Mouse (Mus musculus) embryonic fibroblast, embryonic 13.5 days (primary cell): ENCODE results near the gene Dirc2. TPM values are rescaled to one million over a fixed set of nuclear protein-coding genes. Genes with fewer than 3 reads are reported as not detected.

Source experiments
- H3K27ac ChIP-seq: 2 replicates; pipeline ENCODE4 v1.5.1; 2012; ENCODE audit warnings: low read length, control low read depth, inconsistent platforms; ENCODE audit not compliant: insufficient read depth
- H3K4me1 ChIP-seq: 2 replicates; pipeline ENCODE4 v1.6.1; 2011; ENCODE audit warnings: low read length; ENCODE audit not compliant: control insufficient read depth, insufficient read depth
- H3K4me3 ChIP-seq: 2 replicates; pipeline ENCODE4 v1.5.1; 2011; ENCODE audit warnings: mild to moderate bottlenecking, control low read depth, low read length; ENCODE audit not compliant: insufficient read depth
- CTCF ChIP-seq: IDR thresholded peaks from 2 replicates; pipeline ENCODE4 v1.5.1; 2011; ENCODE audit warnings: mild to moderate bottlenecking, control low read depth, low read length, moderate library complexity, borderline replicate concordance; ENCODE audit not compliant: insufficient read depth
- POLR2A ChIP-seq: IDR thresholded peaks from 2 replicates; pipeline ENCODE4 v1.6.1; 2011; ENCODE audit warnings: low read depth, mild to moderate bottlenecking, control low read depth, low read length, moderate library complexity
- polyA plus RNA-seq: library from polyadenylated mRNA; stranded (reverse); fragments of >200 nt; gene quantifications from 2 replicates; pipeline ENCODE4 v1.2.4, GENCODE M21; 2011; ENCODE audit warnings: low read depth; ENCODE audit not compliant: missing spikeins, insufficient read length

The Dirc2 gene
- polyA plus RNA-seq, 1 experiment = 27.6 TPM

- H3K27ac ChIP-seq = no peak overlapping the region
- H3K4me3 ChIP-seq = no peak overlapping the region
- H3K4me1 ChIP-seq = no peaks in the 10 kb centered on the region
- no peak for TF ChIP-seq CTCF
Measured at GRCm38 (mm10) chr16:35759401-35759800, 9.8 kb downstream of the Dirc2 start.

GRCm38 (mm10) chr16:35756697-35757096 is 12.5 kb downstream of the Dirc2 start:
- Histone ChIP-seq H3K4me1 (no peaks in the 10 kb centered on the region), H3K27ac (no peak overlapping the region), H3K4me3 (no peak overlapping the region)
- TF ChIP-seq POLR2A = no peak
- no peak for TF ChIP-seq CTCF

DNA sequence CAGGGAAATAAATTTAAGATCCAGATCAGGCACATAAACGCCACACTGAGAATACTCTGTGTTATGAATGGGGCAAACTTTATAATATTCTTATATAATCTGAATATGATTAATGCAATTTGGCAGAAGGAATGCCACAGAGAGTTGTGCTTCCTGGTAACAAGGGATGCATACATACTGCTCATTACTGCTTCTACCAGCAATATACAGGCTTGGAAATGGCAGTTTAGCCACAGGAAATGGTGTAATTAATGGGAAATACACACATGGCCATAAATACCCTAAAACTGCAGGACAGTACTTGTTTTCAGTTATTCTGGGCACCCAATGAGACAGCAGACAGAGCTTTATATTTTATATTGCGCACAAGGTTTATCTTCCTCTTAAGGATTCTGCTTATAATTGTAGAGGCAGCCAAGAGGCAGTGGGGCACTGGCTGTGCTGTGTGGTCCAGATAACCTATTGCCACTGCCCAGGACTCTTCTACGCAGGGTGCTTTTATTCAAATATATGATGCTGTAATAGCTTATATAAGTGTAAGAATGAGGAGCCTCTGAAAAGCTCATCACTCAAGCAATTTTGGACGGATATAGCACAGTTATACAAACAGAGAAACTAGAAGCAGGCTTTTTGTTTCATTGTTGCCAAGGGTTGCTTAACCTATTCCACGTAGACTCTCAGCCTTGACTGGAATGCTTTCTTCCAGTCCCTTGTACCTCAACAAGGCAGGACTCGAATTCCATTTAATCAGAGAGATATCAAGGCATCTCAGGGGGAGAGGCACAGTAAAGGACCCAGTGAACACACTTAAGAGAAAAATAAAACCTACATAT is 13.4 kb downstream of the Dirc2 start:
- TF ChIP-seq CTCF = no peak
- TF ChIP-seq POLR2A = no peak
- Histone ChIP-seq H3K4me1 (no peaks in the 10 kb centered on the region), H3K27ac (no peak overlapping the region), H3K4me3 (no peak overlapping the region)

- Histone ChIP-seq H3K4me1 (no peaks in the 10 kb centered on the region), H3K27ac (no peak overlapping the region), H3K4me3 (no peak overlapping the region)
- TF ChIP-seq CTCF = no peak
Measured at GRCm38 (mm10) chr16:35753926-35754325, 15.2 kb downstream of the Dirc2 start.

- H3K4me1 ChIP-seq = no peaks in the 10 kb centered on the region
- TF ChIP-seq CTCF (no peak), POLR2A (no peak)
- H3K27ac ChIP-seq = no peak overlapping the region
- H3K4me3 ChIP-seq = no peak overlapping the region
Measured at GRCm38 (mm10) chr16:35751841-35752240, 17.3 kb downstream of the Dirc2 start.

DNA sequence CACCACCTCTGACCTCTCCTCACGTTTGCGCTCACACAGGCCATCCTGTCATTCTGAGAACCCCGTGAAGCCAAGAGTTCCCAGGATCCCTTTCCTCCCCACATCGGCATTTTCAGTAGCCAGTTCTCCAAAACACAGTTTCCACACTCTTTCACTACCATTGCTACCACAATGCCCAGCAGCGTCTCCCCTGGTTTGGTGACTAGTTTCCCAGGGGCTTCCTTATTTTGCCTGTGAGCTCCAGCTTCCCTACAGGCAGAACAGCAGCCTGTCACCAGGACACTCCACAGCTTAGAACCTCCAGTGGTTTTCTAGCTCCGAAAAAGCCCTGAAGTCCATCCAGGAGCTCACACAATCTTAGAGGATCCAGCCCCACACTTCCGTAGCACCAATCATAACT is 19.8 kb downstream of the Dirc2 start:
- no peaks in the 10 kb centered on the region for H3K4me1 ChIP-seq
- no peak overlapping the region for H3K27ac ChIP-seq
- TF ChIP-seq CTCF (no peak), POLR2A (no peak)
- H3K4me3 ChIP-seq = no peak overlapping the region

GRCm38 (mm10) chr16:35748237-35748603 is 20.9 kb downstream of the Dirc2 start:
- Histone ChIP-seq H3K27ac (no peak overlapping the region), H3K4me3 (no peak overlapping the region), H3K4me1 (no peaks in the 10 kb centered on the region)
- TF ChIP-seq CTCF = no peak
- TF ChIP-seq POLR2A = no peak

- Histone ChIP-seq H3K4me3 (no peak overlapping the region), H3K27ac (no peak overlapping the region), H3K4me1 (no peaks in the 10 kb centered on the region)
- TF ChIP-seq POLR2A = no peak
Measured at GRCm38 (mm10) chr16:35747417-35748236, 21.5 kb downstream of the Dirc2 start.

DNA sequence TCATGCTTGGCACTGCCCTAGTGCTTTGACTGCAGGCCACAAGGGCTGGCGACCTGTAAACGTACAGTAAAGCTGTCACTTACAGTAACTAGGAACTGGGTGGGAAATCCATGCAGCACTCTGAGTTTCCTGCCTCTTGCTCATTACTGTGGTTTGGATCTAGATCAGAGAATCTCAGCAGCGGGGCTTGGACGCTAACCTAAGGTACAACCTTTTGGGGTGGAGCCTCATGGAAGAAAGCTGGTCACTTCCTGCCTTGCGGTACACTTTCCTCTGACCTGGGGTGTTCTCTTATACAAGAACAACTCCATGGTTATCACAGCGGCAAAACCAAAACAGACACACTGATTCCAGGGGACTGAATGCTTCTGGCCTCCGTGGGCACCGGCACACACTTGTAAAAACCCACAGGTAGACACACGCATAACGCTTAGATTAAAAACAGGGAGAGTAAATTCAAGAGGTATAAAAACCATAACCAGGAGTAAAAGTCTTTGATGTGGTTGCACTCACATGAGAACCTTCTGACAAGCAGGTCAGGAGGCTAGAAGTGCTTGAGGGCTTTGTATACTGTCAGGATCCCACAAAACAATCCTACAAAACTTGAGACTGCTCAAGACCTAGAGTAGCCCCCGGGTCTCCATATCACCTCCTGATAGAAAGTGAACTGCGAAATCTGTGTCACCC is 26.8 kb downstream of the Dirc2 start:
- no peaks in the 10 kb centered on the region; the same call in 1 of the 2 replicates for H3K4me1 ChIP-seq
- H3K4me3 ChIP-seq = no peak overlapping the region
- no peak overlapping the region for H3K27ac ChIP-seq
- TF ChIP-seq CTCF = no peak
- no peak for TF ChIP-seq POLR2A

- TF ChIP-seq POLR2A (no peak), CTCF (no peak)
- H3K27ac ChIP-seq = no peak overlapping the region
- no peak overlapping the region for H3K4me3 ChIP-seq
- no peaks in the 10 kb centered on the region; the same call in 1 of the 2 replicates for H3K4me1 ChIP-seq
Measured at GRCm38 (mm10) chr16:35741621-35742020, 27.5 kb downstream of the Dirc2 start.
